Mouse (Mus musculus) liver, embryonic 14.5 days (tissue): ENCODE data around the gene Frrs1l. TPM values are rescaled to one million over a fixed set of nuclear protein-coding genes. Genes with fewer than 3 reads are reported as not detected.

Experiments
- ATAC-seq: fragments of 200-750 bp; cut with Nextera tagmentation; 2 replicates; pipeline ENCODE4 v1.8.0; 2017; ENCODE audit warnings: moderate number of reproducible peaks, mild to moderate bottlenecking, moderate library complexity; ENCODE audit not compliant: insufficient read depth
- DNase-seq, 3 experiments: peaks; one replicate each; pipeline ENCODE4 v3.0.0-alpha.2; 2012 to 2013; ENCODE audit warnings: low read depth in 3 of 3, low spot score in 3 of 3
- H3K27ac ChIP-seq: fragments of 300-500 bp; sonication (generic); 2 replicates; pipeline ENCODE4 v1.5.1; 2014; ENCODE audit warnings: moderate library complexity, mild to moderate bottlenecking, control low read depth, inconsistent platforms
- H3K27me3 ChIP-seq: fragments of 300-500 bp; sonication (generic); 2 replicates; pipeline ENCODE4 v1.6.1; 2014; ENCODE audit warnings: mild to moderate bottlenecking, low read length, moderate library complexity; ENCODE audit not compliant: control insufficient read depth, insufficient read depth
- H3K36me3 ChIP-seq: fragments of 300-500 bp; sonication (generic); replicated peaks from 2 replicates; pipeline ENCODE4 v1.6.1; 2014; ENCODE audit warnings: low read depth; ENCODE audit not compliant: control insufficient read depth, insufficient read depth
- H3K4me1 ChIP-seq, 2 experiments: fragments of 200-500 bp in 1 of 2; fragments of 300-500 bp in 1 of 2; sonication (generic) in 1 of 2; replicated peaks; 2 replicates each; pipeline ENCODE4 v1.6.1; 2012 to 2014; ENCODE audit warnings: antibody characterized with exemption in 1 of 2, inconsistent platforms in 1 of 2, low read length in 1 of 2; ENCODE audit not compliant: control insufficient read depth in 2 of 2, insufficient read depth in 2 of 2
- H3K4me2 ChIP-seq: fragments of 300-500 bp; sonication (generic); 2 replicates; pipeline ENCODE4 v1.6.1; 2014; ENCODE audit warnings: low read depth, mild to moderate bottlenecking, control low read depth, moderate library complexity
- H3K4me3 ChIP-seq, 2 experiments: fragments of 200-500 bp in 1 of 2; fragments of 300-500 bp in 1 of 2; sonication (generic) in 1 of 2; 2 replicates each; pipeline ENCODE4 v1.5.1; 2012 to 2014; ENCODE audit warnings: low read depth in 2 of 2, low read length in 2 of 2, mild to moderate bottlenecking in 2 of 2, control low read depth in 1 of 2, inconsistent platforms in 1 of 2, moderate library complexity in 1 of 2; ENCODE audit not compliant: insufficient read depth in 1 of 2
- H3K9ac ChIP-seq: fragments of 300-500 bp; sonication (generic); replicated peaks from 2 replicates; pipeline ENCODE4 v1.6.1; 2014; ENCODE audit warnings: mild to moderate bottlenecking, control low read depth, moderate library complexity
- H3K9me3 ChIP-seq: fragments of 300-500 bp; sonication (generic); 2 replicates; pipeline ENCODE4 v1.6.1; 2016; ENCODE audit warnings: low read length, mixed read lengths; ENCODE audit not compliant: control insufficient read depth
- CTCF ChIP-seq: IDR thresholded peaks from 2 replicates; pipeline ENCODE4 v1.5.1; 2016; ENCODE audit warnings: antibody characterized with exemption, low read depth, control low read depth
- EP300 ChIP-seq: IDR thresholded peaks from 2 replicates; pipeline ENCODE4 v1.6.1; 2016; ENCODE audit warnings: antibody characterized with exemption, low read depth
- WGBS: fragments of 180-500 bp; shearing (Covaris S2); extraction: QIAGEN DNeasy Blood & Tissue Kit; methylation state at CpG from one replicate; pipeline ENCODE4 v1.1.7; 2014; ENCODE audit not compliant: insufficient replicate concordance; 5-methylcytosine and 5-hydroxymethylcytosine counted together
- polyA plus RNA-seq, 2 experiments: library from polyadenylated mRNA; depleted of rRNA in 1 of 2; stranded (reverse) in 1 of 2; unstranded in 1 of 2; fragments of >200 nt; fragmentation: Nextera tagmentation in 1 of 2; extraction: Ambion mirVana in 1 of 2; gene quantifications; 2 replicates each; pipeline versions ENCODE4 v1.2.1 to v1.2.3; 2012 to 2014

Frrs1l gene
- polyA plus RNA-seq, 2 experiments = under 0.01 TPM; not detected in 1

DNA sequence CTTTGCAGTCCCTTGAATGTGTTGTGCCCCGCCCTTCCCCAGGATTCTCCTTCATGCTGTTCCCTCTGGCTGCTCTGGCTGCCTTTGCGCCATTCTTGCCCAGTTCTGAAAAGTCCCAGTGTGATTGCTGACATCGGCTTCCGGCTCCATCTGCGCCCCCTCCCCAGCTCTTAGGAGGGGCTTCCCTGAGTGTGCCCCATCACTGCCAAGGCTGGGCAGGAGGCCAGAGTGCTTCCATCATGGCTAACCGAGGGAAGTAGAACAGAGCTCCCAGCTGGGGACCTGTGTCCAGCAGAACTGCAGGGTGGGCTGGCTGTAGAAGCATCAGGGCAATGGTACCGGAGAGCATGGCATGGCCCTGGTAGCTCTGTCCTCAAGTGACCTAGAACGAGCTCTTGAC is 14.8 kb upstream of the Frrs1l start:
- WGBS = 61% methylated on average over 8 of the region's 8 CpGs
- no peak overlapping the region for H3K9ac ChIP-seq
- H3K27me3 ChIP-seq = no peaks in the 10 kb centered on the region
- H3K27ac ChIP-seq = no peak overlapping the region
- ATAC-seq (no peak), DNase-seq (no peak)
- H3K4me1 ChIP-seq = no peaks in the 10 kb centered on the region
- no peak overlapping the region for H3K4me2 ChIP-seq
- no peaks in the 10 kb centered on the region for H3K9me3 ChIP-seq
- no peaks in the 10 kb centered on the region for H3K36me3 ChIP-seq
- H3K4me3 ChIP-seq = no peak overlapping the region
- TF ChIP-seq EP300 (no peak), CTCF (no peak)

DNA sequence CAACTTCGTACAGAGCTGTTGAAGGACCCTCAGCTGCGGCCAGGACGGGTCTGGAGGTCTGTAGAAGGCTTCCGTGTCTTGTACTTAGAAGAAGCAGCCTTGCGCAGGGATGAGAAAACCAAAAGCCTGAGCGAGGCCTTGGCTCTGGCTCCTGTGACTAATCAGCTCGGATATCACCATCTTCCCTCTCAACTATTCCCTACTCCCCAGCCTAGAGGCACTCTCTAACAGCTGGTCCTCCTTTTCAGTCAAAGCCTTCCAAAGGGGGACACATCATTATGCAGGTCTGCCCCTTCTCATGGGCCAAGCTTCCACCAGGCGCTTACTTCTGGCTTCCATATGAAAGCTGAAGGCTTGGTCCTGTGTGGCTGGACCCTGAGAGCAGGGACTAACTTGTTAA is 13.7 kb upstream of the Frrs1l start:
- no peak overlapping the region for H3K4me3 ChIP-seq
- no peak overlapping the region for H3K9ac ChIP-seq
- ATAC-seq = no peak
- TF ChIP-seq EP300 (no peak), CTCF (no peak)
- WGBS = 71% methylated on average over 8 of the region's 8 CpGs
- no peaks in the 10 kb centered on the region for H3K9me3 ChIP-seq
- H3K4me2 ChIP-seq = no peak overlapping the region
- no peak overlapping the region for H3K27ac ChIP-seq
- no peaks in the 10 kb centered on the region for H3K27me3 ChIP-seq
- H3K4me1 ChIP-seq = no peaks in the 10 kb centered on the region
- DNase-seq = no peak
- no peaks in the 10 kb centered on the region for H3K36me3 ChIP-seq

DNA sequence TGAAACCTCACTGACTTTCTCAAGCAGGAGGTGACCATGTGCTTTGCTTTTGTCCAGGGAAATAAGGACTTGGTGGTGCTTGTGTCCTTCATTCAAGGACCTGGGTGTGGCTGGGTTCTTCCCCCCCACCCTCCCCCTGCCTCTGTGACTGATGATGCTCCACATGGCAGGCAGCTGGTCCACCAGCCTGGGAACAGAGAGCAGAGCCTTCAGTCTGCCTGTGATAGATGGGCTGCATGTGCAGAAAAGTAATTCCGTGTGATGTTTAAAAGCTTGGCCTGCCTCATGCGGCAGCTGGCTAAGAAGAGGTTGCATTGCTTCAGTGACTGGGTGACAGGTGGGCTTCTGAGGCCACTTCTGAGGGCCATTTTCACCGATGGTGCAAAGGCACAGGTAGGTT is 12.6 kb upstream of the Frrs1l start:
- ATAC-seq = no peak
- H3K4me1 ChIP-seq = no peaks in the 10 kb centered on the region
- no peaks in the 10 kb centered on the region for H3K27me3 ChIP-seq
- DNase-seq = no peak
- no peak overlapping the region for H3K4me2 ChIP-seq
- H3K36me3 ChIP-seq = no peaks in the 10 kb centered on the region
- H3K9me3 ChIP-seq = no peaks in the 10 kb centered on the region
- TF ChIP-seq EP300 (no peak), CTCF (no peak)
- WGBS = 59% methylated on average over 3 of the region's 3 CpGs
- H3K9ac ChIP-seq = no peak overlapping the region
- no peak overlapping the region for H3K4me3 ChIP-seq
- H3K27ac ChIP-seq = no peak overlapping the region

DNA sequence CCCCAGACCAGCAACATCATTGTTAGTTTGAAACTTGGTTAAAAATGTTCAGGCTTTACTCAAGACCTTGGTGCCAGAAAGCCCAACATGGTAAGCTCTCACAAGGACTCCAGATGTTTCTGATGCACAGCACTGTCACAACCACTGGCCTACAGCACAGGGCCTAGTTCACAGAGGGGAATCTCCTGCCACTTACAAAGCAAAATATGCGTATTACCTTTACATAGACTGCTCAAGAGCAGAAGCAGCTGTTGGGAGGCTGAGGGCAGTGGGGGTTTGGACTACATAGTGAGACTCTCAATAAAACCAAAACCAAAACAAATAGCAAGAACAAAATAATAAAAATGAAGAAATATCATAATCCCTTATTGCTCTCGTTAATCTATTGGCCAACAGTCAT is 11.2 kb upstream of the Frrs1l start:
- Histone ChIP-seq H3K9me3 (no peaks in the 10 kb centered on the region), H3K4me3 (no peak overlapping the region), H3K27me3 (no peaks in the 10 kb centered on the region), H3K27ac (no peak overlapping the region), H3K4me1 (no peaks in the 10 kb centered on the region), H3K36me3 (no peaks in the 10 kb centered on the region), H3K9ac (no peak overlapping the region), H3K4me2 (no peak overlapping the region)
- ATAC-seq (no peak), DNase-seq (no peak)
- no peak for TF ChIP-seq CTCF
- TF ChIP-seq EP300 = no peak
- 63% methylated on average over 2 of the region's 2 CpGs for WGBS

DNA sequence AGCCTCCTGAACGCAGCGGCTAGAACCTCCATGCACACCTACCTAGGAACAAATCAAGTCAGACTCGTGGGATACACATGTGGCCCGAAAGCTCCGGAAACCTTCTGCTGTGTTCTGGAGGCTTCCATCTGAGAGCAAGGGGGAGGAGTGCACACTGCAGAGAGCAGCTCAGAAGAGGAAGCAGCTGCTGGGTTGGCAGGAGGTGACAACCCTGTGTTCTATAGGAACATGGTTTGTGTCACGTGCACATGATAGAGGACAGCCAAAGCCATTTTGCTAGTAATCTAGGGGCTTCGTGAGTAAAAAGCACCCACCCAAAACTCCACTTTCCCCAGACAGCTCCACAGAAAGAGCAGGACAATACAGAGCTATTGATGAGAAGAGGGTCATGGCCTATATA is 3.1 kb upstream of the Frrs1l start:
- Histone ChIP-seq H3K4me2 (no peak overlapping the region), H3K4me1 (no peaks in the 10 kb centered on the region), H3K27me3 (peaks cover 29% of the 10 kb centered on the region), H3K4me3 (no peak overlapping the region), H3K9me3 (no peaks in the 10 kb centered on the region), H3K27ac (no peak overlapping the region), H3K9ac (no peak overlapping the region), H3K36me3 (no peaks in the 10 kb centered on the region)
- TF ChIP-seq EP300 (no peak), CTCF (no peak)
- WGBS = 49% methylated on average over 7 of the region's 7 CpGs
- DNase-seq (no peak), ATAC-seq (no peak)
